ENCODE assay signal across 13 mouse cellular contexts in genomic region chr13:30582541-30582940, GRCm38 (mm10). TPM values are rescaled to one million over a fixed set of nuclear protein-coding genes. Genes with fewer than 3 reads are reported as not detected.
DNase-seq lines count a peak whose midpoint lies in the region; ATAC-seq and TF ChIP-seq lines count a peak whose summit lies in the region.
"Had no signal": no experiment of that assay in that cellular context is flagged by ENCODE, and none has a peak within 500 bp of the region (broad histone marks: within the 10 kb centered on the region; RNA-seq: fewer than 3 reads in every experiment).

No protein-coding gene starts in this region.

- POLR2A ChIA-PET in Patski (lab: Charles Lee), result interaction anchor here (0.9 kb wide), 1 partner anchor 400 kb away, joined by 3 read pairs; no protein-coding TSS in a partner anchor

- no peak overlapping the region for H3K4me2 ChIP-seq in lung, postnatal 0 days (replicated peaks; ENCODE audit: low read depth, low read length)
- H3K4me2 ChIP-seq: lung, embryonic 15.5 days had no signal

- no peak for TF ChIP-seq CTCF in kidney, adult 2 months (conservative IDR thresholded peaks at IDR 0.05; ENCODE audit: insufficient read depth, insufficient read length, low read depth, low read length)
- peak; percentile 19 for TF ChIP-seq CTCF in Patski (IDR thresholded peaks at IDR 0.05)
- TF ChIP-seq CTCF in lung, postnatal 0 days (IDR thresholded peaks at IDR 0.05), result no peak

- no peaks in the 10 kb centered on the region for H3K27me3 ChIP-seq in kidney, adult 2 months (replicated peaks; ENCODE audit: control insufficient read depth, insufficient read depth, low read length)
- H3K27me3 ChIP-seq in Patski, result peaks cover 4% of the 10 kb centered on the region
- H3K27me3 ChIP-seq in lung, postnatal 0 days (replicated peaks; ENCODE audit: insufficient read depth, low read length), result no peaks in the 10 kb centered on the region
- H3K27me3 ChIP-seq in splenic B cell, adult 2 months (ENCODE audit: control insufficient read depth, insufficient read depth, low read length, poor library complexity, severe bottlenecking), result no peaks in the 10 kb centered on the region
- H3K27me3 ChIP-seq: lung, embryonic 15.5 days had no signal

- no peaks in the 10 kb centered on the region for H3K4me1 ChIP-seq in kidney, adult 2 months (ENCODE audit: control insufficient read depth, insufficient read depth, low read length)
- H3K4me1 ChIP-seq in lung, postnatal 0 days (ENCODE audit: insufficient read depth, low read depth, low read length), result no peaks in the 10 kb centered on the region
- H3K4me1 ChIP-seq: lung, embryonic 15.5 days had no signal

- H3K9ac ChIP-seq in lung, postnatal 0 days (replicated peaks; ENCODE audit: low read depth), result no peak overlapping the region
- H3K9ac ChIP-seq: lung, embryonic 15.5 days had no signal

- no peak overlapping the region for H3K27ac ChIP-seq in kidney, adult 2 months (ENCODE audit: insufficient read depth, low read depth, low read length)
- no peak overlapping the region for H3K27ac ChIP-seq in lung, postnatal 0 days (ENCODE audit: low read length)
- H3K27ac ChIP-seq: lung, embryonic 15.5 days had no signal

- no peaks in the 10 kb centered on the region for H3K36me3 ChIP-seq in kidney, adult 2 months (ENCODE audit: control insufficient read depth, insufficient read depth, low read length)
- H3K36me3 ChIP-seq in lung, postnatal 0 days (ENCODE audit: insufficient read depth, low read length), result no peaks in the 10 kb centered on the region
- H3K36me3 ChIP-seq in splenic B cell, adult 2 months (ENCODE audit: control insufficient read depth, insufficient read depth, low read length, poor library complexity, severe bottlenecking), result no peaks in the 10 kb centered on the region
- H3K36me3 ChIP-seq: lung, embryonic 15.5 days had no signal

- no peak for ATAC-seq in Patski
- ATAC-seq in lung, postnatal 0 days, result no peak
- ATAC-seq: activated CD4-positive, CD25-positive, alpha-beta regulatory T cell, adult 4 months; midbrain, embryonic 16.5 days had no signal

- H3K4me3 ChIP-seq in kidney, adult 2 months (ENCODE audit: insufficient read depth, low read depth, low read length), result no peak overlapping the region
- no peak overlapping the region for H3K4me3 ChIP-seq in lung, postnatal 0 days (ENCODE audit: low read depth, low read length)
- H3K4me3 ChIP-seq: lung, embryonic 15.5 days had no signal

- TF ChIP-seq POLR2A in kidney, adult 2 months (IDR thresholded peaks at IDR 0.05; ENCODE audit: low read depth, low read length), result no peak

- peak; percentile 1 for DNase-seq in kidney, adult 2 months
- no peak for DNase-seq in kidney, postnatal 14 days
- no peak for DNase-seq in Patski (ENCODE audit: low read depth, low spot score)
- DNase-seq in lung, postnatal 0 days (ENCODE audit: low spot score), result peak; percentile 29
- DNase-seq in splenic B cell, adult 2 months (ENCODE audit: low read depth, low spot score), result peak; percentile 66
- DNase-seq in right cerebral cortex, postnatal 10 days (ENCODE audit: low spot score in 2 of 2), result no peak
- no peak for DNase-seq in yolk sac, embryonic 10.5 days (ENCODE audit: low spot score)
- no peak for DNase-seq in kidney, postnatal 4 days
- DNase-seq: gastrocnemius, postnatal 14 days; kidney, adult 9 months had no signal

- no peak for TF ChIP-seq EP300 in lung, postnatal 0 days (IDR thresholded peaks at IDR 0.05)

- H3K9me3 ChIP-seq in lung, postnatal 0 days (ENCODE audit: low read length), result no peaks in the 10 kb centered on the region
- H3K9me3 ChIP-seq: lung, embryonic 15.5 days had no signal

- CTCF ChIA-PET in Patski (lab: Charles Lee), result no interaction called here

- WGBS in kidney, adult 2 months, result 69% methylated on average over 2 of the region's 2 CpGs
- WGBS in lung, postnatal 0 days, result 70% methylated on average over 2 of the region's 2 CpGs

- in situ Hi-C loops in Patski (cut with MboI; ENCODE audit: low pct_unique_long_range_greater_than_20kb), result no loop called here

RNA-seq across cellular contexts. Expression of gene Uqcrfs1, which starts 37.4 kb away (rescaled TPM):
- 441 and 479 TPM in 2 replicates for polyA plus RNA-seq in kidney, adult 2 months (2012; rRNA removed)
- polyA plus RNA-seq in Patski (2021), result 277 TPM
- 169 and 179 TPM in 2 replicates for polyA plus RNA-seq in lung, postnatal 0 days (2015; fragmentation: Nextera tagmentation; extraction: Ambion mirVana)

Comparison
In these comparisons a context has a peak if more than half of its experiments do, and no peak if none do; other contexts are left out.
1. DNase-seq: peak in kidney, adult 2 months (single experiment), lung, postnatal 0 days (single experiment) and splenic B cell, adult 2 months (single experiment); none in kidney, postnatal 14 days (single experiment), Patski (single experiment), right cerebral cortex, postnatal 10 days (0 of 2), yolk sac, embryonic 10.5 days (single experiment) and kidney, postnatal 4 days (0 of 2).